Mouse (Mus musculus): ENCODE measurements around the gene Rap1gap2. TPM values are rescaled to one million over a fixed set of nuclear protein-coding genes. Genes with fewer than 3 reads are reported as not detected.

Gene Rap1gap2
- polyA plus RNA-seq, 1 experiment from 2014 or later: 1.3 TPM

GRCm38 (mm10) chr11:74361769-74362168 is 248.9 kb downstream of the Rap1gap2 start, which contains the start of gene Olfr412:
Gene Olfr412, plus strand, starts transcription at chr11:74362069.
- Histone ChIP-seq H3K27ac (ENCODE audit: low read depth, low read length) (no peak within 1 kb of the TSS), H3K9ac (ENCODE audit: low read length) (no peak within 1 kb of the TSS), H3K27me3 (ENCODE audit: control insufficient read depth, insufficient read depth, low read length) (no peaks in the 10 kb centered on the region), H3K4me1 (replicated peaks; ENCODE audit: control insufficient read depth, insufficient read depth, low read length) (no peaks in the 10 kb centered on the region), H3K36me3 (ENCODE audit: control insufficient read depth, insufficient read depth, low read length) (no peaks in the 10 kb centered on the region), H3K9me3 (ENCODE audit: control insufficient read depth, low read length) (no peaks in the 10 kb centered on the region), H3K4me2 (ENCODE audit: low read depth, low read length, severe bottlenecking) (no peak within 1 kb of the TSS), H3K4me3 (ENCODE audit: low read depth, low read length) (no peak within 1 kb of the TSS)
- DNase-seq (ENCODE audit: low spot score) (no peak), ATAC-seq (replicated peaks; ENCODE audit: low FRiP score) (no peak)
- 86% methylated on average over 1 of the region's 1 CpGs for WGBS

GRCm38 (mm10) chr11:74352550-74352949 is 258.2 kb downstream of the Rap1gap2 start, which contains the start of gene Olfr411:
Gene Olfr411, minus strand, starts transcription at chr11:74352650.
- Histone ChIP-seq H3K4me3 (ENCODE audit: low read depth, low read length) (no peak within 1 kb of the TSS), H3K9me3 (ENCODE audit: control insufficient read depth, low read length) (no peaks in the 10 kb centered on the region; the same call in 1 of the 2 replicates), H3K36me3 (ENCODE audit: control insufficient read depth, insufficient read depth, low read length) (no peaks in the 10 kb centered on the region), H3K27ac (ENCODE audit: low read depth, low read length) (no peak within 1 kb of the TSS), H3K4me2 (ENCODE audit: low read depth, low read length, severe bottlenecking) (no peak within 1 kb of the TSS), H3K9ac (ENCODE audit: low read length) (no peak within 1 kb of the TSS), H3K4me1 (replicated peaks; ENCODE audit: control insufficient read depth, insufficient read depth, low read length) (no peaks in the 10 kb centered on the region), H3K27me3 (ENCODE audit: control insufficient read depth, insufficient read depth, low read length) (no peaks in the 10 kb centered on the region)
- ATAC-seq (replicated peaks; ENCODE audit: low FRiP score): no peak
- no peak for DNase-seq (ENCODE audit: low spot score)
- 81% methylated on average over 3 of the region's 3 CpGs for WGBS

GRCm38 (mm10) chr11:74337931-74338330 is 272.8 kb downstream of the Rap1gap2 start, which contains the start of gene Olfr410:
Gene Olfr410, minus strand, starts transcription at chr11:74338031.
- Histone ChIP-seq H3K27ac (ENCODE audit: low read depth, low read length) (no peak within 1 kb of the TSS), H3K4me2 (ENCODE audit: low read depth, low read length, severe bottlenecking) (no peak within 1 kb of the TSS), H3K9ac (ENCODE audit: low read length) (no peak within 1 kb of the TSS), H3K4me3 (ENCODE audit: low read depth, low read length) (no peak within 1 kb of the TSS), H3K36me3 (ENCODE audit: control insufficient read depth, insufficient read depth, low read length) (no peaks in the 10 kb centered on the region), H3K27me3 (ENCODE audit: control insufficient read depth, insufficient read depth, low read length) (no peaks in the 10 kb centered on the region), H3K9me3 (ENCODE audit: control insufficient read depth, low read length) (no peaks in the 10 kb centered on the region; the same call in 1 of the 2 replicates), H3K4me1 (replicated peaks; ENCODE audit: control insufficient read depth, insufficient read depth, low read length) (no peaks in the 10 kb centered on the region)
- no peak for DNase-seq (ENCODE audit: low spot score)
- no peak for ATAC-seq (replicated peaks; ENCODE audit: low FRiP score)
- 82% methylated on average over 6 of the region's 6 CpGs for WGBS

Other genes with a start within 250 kb of the Rap1gap2 start
- not detected in 2 replicates for gene Olfr412, start 248.8 kb downstream of the Rap1gap2 start, polyA plus RNA-seq (2014; fragmentation: Nextera tagmentation; extraction: Ambion mirVana)
- 1.5 and 2.0 TPM in 2 replicates for gene Ccdc92b, start 8.7 kb upstream of the Rap1gap2 start, polyA plus RNA-seq (2014; fragmentation: Nextera tagmentation; extraction: Ambion mirVana)
- gene Cluh, start 38.6 kb upstream of the Rap1gap2 start, polyA plus RNA-seq (2014; fragmentation: Nextera tagmentation; extraction: Ambion mirVana): 18.9 and 21.9 TPM in 2 replicates
- gene Pafah1b1, start 113.8 kb upstream of the Rap1gap2 start, polyA plus RNA-seq (2014; fragmentation: Nextera tagmentation; extraction: Ambion mirVana): 90.2 and 91.1 TPM in 2 replicates
- gene Mettl16, start 159.9 kb upstream of the Rap1gap2 start, polyA plus RNA-seq (2014; fragmentation: Nextera tagmentation; extraction: Ambion mirVana): 53.3 and 57.0 TPM in 2 replicates
- gene Mnt, start 220.0 kb upstream of the Rap1gap2 start, polyA plus RNA-seq (2014; fragmentation: Nextera tagmentation; extraction: Ambion mirVana): 5.8 and 6.0 TPM in 2 replicates

Measured in forebrain, embryonic 11.5 days (tissue).